Mouse (Mus musculus): ENCODE measurements around the gene Hormad2. TPM values are rescaled to one million over a fixed set of nuclear protein-coding genes. Genes with fewer than 3 reads are reported as not detected.

The Hormad2 gene
- 1 to 10 TPM; 4.7 to 5.9 TPM for total RNA-seq (2023)

DNA sequence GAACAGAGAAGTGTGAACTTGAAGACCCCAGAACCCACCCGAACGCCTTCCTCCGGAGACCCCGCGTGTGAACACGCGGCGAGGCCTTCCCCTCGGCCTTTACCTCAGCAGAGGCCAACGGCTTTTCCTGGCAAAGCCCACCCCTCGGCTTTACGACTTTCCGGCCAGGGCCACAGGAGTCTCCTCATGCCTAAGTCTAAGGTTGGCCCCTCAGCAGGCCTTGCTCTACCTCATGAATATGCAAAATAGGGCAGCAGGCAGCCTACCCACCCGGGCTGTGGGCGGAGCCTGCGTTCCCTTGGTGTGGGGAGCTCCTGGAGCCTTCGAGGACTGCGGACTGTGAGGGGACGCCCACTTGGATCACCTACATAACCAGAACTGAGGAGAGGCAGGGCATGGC is at the start of gene Hormad2:
Gene Hormad2, minus strand, starts transcription at position 128 of the 400 bp plus-strand sequence.

Other genes with a start within 250 kb of the Hormad2 start
- 1 to 10 TPM; 4.4 to 5.2 TPM for gene Castor1, start 222.9 kb downstream of the Hormad2 start, total RNA-seq (2023)
- gene Osm, start 204.7 kb downstream of the Hormad2 start, total RNA-seq (2023) = 100 to 1,000 TPM; 281 to 323 TPM
- 1 to 10 TPM; 1.9 to 3.0 TPM for gene Lif, start 183.5 kb downstream of the Hormad2 start, total RNA-seq (2023)
- gene Mtmr3, start 153.8 kb upstream of the Hormad2 start, total RNA-seq (2023) = 100 to 1,000 TPM; 145 to 154 TPM
- not detected for gene Gm11032, start 179.0 kb upstream of the Hormad2 start, total RNA-seq (2023)
- gene Ascc2, start 196.6 kb upstream of the Hormad2 start, total RNA-seq (2023) = 10 to 100 TPM; 18.2 to 19.6 TPM

All from neutrophil, adult 83 days (primary cell).